Mouse (Mus musculus): ENCODE data around the gene Smok2b. TPM values are rescaled to one million over a fixed set of nuclear protein-coding genes. Genes with fewer than 3 reads are reported as not detected.
"Not testable (repeated sequence)": the region's sequence is repeated elsewhere in the genome, so short reads cannot be mapped to it uniquely, and the experiment has no call there.

Smok2b gene
- polyA plus RNA-seq, 1 experiment = not detected

DNA sequence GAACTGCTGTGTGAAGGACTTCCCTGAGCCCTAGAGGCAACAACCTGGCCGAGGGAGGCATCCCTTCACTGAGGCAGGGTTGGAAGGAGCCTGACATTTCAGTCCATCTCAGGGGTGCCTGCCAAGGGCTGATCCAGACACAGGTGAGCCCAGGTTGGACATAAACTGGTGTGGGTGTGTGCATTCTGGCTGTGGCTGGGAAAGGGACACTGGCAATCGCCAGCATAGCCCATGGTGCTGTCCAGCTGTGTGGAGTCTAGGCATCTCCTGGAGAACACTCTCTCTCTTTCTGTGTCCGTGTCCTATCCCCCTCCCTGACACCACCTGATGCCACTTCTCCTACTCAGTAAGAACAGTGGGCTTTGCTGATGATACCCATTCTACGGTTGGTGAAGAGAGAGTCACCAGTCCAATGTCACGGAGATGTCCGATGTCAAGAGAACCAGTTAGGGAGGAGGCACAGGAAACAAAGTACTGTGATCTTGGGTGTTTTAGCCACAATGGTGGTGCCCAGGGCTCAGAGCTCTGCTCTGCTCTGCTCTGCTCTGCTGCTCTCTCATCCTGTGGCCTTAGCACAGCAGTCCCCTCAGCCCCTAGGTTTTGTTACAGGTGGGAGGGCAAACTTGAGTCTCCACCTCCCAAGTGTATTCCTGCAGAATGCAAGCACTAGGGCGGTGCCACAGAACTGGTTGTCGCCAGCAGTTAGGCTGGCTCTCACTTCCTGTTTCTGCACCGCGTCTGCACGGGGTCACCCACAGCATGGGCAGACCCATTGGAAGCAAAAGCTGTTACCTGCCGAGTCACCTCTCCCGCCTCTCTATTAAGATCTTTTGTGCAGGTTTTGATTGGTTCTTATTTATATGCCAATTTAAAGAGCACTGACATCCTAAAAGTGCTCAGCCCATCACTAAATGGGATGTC lies 11.0 kb downstream of the Smok2b start:
- not testable (repeated sequence) for DNase-seq (ENCODE audit: low spot score)

DNA sequence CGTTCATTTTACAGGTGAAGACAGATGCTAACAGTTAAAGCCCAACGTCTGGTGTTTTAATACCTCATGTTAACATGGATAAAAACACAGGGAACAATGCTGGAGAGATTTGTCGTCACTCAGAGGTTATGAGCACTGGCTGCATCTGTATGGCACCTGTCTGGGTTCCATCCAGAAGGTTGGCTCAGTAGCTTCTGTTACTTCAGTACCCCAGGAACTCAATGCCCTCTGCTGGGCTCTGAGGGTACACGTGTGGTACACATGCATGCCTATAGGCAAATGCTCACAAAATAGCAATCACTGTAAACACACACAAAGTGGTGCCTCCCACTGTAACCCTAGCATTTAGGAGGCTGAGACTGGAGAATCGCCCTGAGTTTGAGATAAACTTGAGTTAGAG lies 24.7 kb downstream of the Smok2b start:
- not testable (repeated sequence) for DNase-seq (ENCODE audit: low spot score)

Other genes starting within 250 kb of the Smok2b start
- 48.5 and 53.5 TPM in 2 replicates for gene Wtap, start 236.1 kb upstream of the Smok2b start, polyA plus RNA-seq (2012; rRNA removed)
- 172 and 204 TPM in 2 replicates for gene Sod2, start 223.4 kb upstream of the Smok2b start, polyA plus RNA-seq (2012; rRNA removed)
- not detected in 2 replicates for gene Gpr31b, start 178.0 kb upstream of the Smok2b start, polyA plus RNA-seq (2012; rRNA removed)
- 0.56 and 0.65 TPM in 2 replicates for gene Tcp10b, start 169.2 kb upstream of the Smok2b start, polyA plus RNA-seq (2012; rRNA removed)
- gene Unc93a, start 98.4 kb upstream of the Smok2b start, polyA plus RNA-seq (2012; rRNA removed) = not detected in 2 replicates
- gene Smok2a, start 9.1 kb upstream of the Smok2b start, polyA plus RNA-seq (2012; rRNA removed) = not detected in 2 replicates
- not detected in 2 replicates for gene Tcp10c, start 124.3 kb downstream of the Smok2b start, polyA plus RNA-seq (2012; rRNA removed)

Data from urinary bladder, adult 2 months (tissue).